Mouse (Mus musculus) intestine, embryonic 14.5 days (tissue): ENCODE measurements around the gene Sorbs2. TPM values are rescaled to one million over a fixed set of nuclear protein-coding genes. Genes with fewer than 3 reads are reported as not detected.
A peak's percentile ranks its signal among the peaks of the same experiment; 100 is the strongest.

ENCODE experiments used
- ATAC-seq: fragments of 200-750 bp; cut with Nextera tagmentation; replicated peaks from 2 replicates; pipeline ENCODE4 v1.8.0; 2017; ENCODE audit warnings: low read depth, moderate number of reproducible peaks, moderate TSS enrichment, moderate library complexity; ENCODE audit not compliant: low FRiP score, low TSS enrichment
- DNase-seq: peaks from one replicate; pipeline ENCODE4 v3.0.0-alpha.2; 2018; ENCODE audit warnings: low spot score
- H3K27ac ChIP-seq: fragments of 300-500 bp; sonication (generic); 2 replicates; pipeline ENCODE4 v1.5.1; 2014; ENCODE audit warnings: low read depth, mild to moderate bottlenecking, control low read depth
- H3K27me3 ChIP-seq: fragments of 300-500 bp; sonication (generic); replicated peaks from 2 replicates; pipeline ENCODE4 v1.6.1; 2014; ENCODE audit warnings: low read length, control low read depth; ENCODE audit not compliant: control insufficient read depth, insufficient read depth
- H3K36me3 ChIP-seq: fragments of 300-500 bp; sonication (generic); 2 replicates; pipeline ENCODE4 v1.6.1; 2014; ENCODE audit warnings: low read length, control low read depth; ENCODE audit not compliant: control insufficient read depth, insufficient read depth
- H3K4me1 ChIP-seq: fragments of 300-500 bp; sonication (generic); replicated peaks from 2 replicates; pipeline ENCODE4 v1.6.1; 2014; ENCODE audit warnings: low read length, control low read depth, mixed read lengths; ENCODE audit not compliant: control insufficient read depth, insufficient read depth
- H3K4me2 ChIP-seq: fragments of 300-500 bp; sonication (generic); 2 replicates; pipeline ENCODE4 v1.6.1; 2014; ENCODE audit warnings: low read length
- H3K4me3 ChIP-seq: fragments of 300-500 bp; sonication (generic); 2 replicates; pipeline ENCODE4 v1.5.1; 2014; ENCODE audit warnings: low read depth, low read length, control low read depth, mixed read lengths
- H3K9ac ChIP-seq: fragments of 300-500 bp; sonication (generic); 2 replicates; pipeline ENCODE4 v1.6.1; 2014; ENCODE audit warnings: mild to moderate bottlenecking, low read length
- H3K9me3 ChIP-seq: fragments of 300-500 bp; sonication (generic); 2 replicates; pipeline ENCODE4 v1.6.1; 2016; ENCODE audit warnings: low read length, control low read depth; ENCODE audit not compliant: control insufficient read depth
- WGBS: fragments of 180-500 bp; shearing (Covaris S2); extraction: QIAGEN DNeasy Blood & Tissue Kit; methylation state at CpG from one replicate; pipeline ENCODE4 v1.1.7; 2014; 5-methylcytosine and 5-hydroxymethylcytosine counted together
- polyA plus RNA-seq: library from polyadenylated mRNA; unstranded; fragments of >200 nt; fragmentation: Nextera tagmentation; extraction: Ambion mirVana; gene quantifications from 2 replicates; pipeline ENCODE4 v1.2.1, GENCODE M21; 2014

Sorbs2 gene
- polyA plus RNA-seq, 1 experiment from 2014 or later: 31.4 TPM

DNA sequence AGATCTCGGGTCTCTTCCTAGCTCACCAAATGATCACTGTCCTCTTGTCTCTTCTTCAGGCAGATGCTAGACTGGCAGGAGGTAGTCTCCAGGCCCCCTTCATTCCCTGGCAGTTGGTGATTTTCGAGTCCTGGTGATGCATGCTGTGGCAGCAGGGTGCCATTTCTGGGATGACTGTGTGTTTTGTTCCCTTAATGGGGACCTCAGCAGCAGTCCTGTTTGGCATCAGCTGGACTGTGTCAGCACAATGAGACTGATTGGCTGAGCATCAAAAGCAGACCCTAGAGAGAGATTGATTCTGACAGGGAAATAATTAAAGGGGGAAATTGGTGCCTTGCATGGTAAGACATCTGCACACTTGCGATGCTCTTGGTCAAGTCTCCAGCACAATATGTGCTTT, 50.3 kb downstream of the Sorbs2 start:
- Histone ChIP-seq H3K36me3 (no peaks in the 10 kb centered on the region), H3K4me1 (no peaks in the 10 kb centered on the region), H3K9me3 (no peaks in the 10 kb centered on the region), H3K4me3 (no peak overlapping the region), H3K27me3 (no peaks in the 10 kb centered on the region), H3K9ac (no peak overlapping the region), H3K27ac (no peak overlapping the region), H3K4me2 (no peak overlapping the region)
- no peak for DNase-seq
- no peak for ATAC-seq
- 77% methylated on average over 3 of the region's 3 CpGs for WGBS

DNA sequence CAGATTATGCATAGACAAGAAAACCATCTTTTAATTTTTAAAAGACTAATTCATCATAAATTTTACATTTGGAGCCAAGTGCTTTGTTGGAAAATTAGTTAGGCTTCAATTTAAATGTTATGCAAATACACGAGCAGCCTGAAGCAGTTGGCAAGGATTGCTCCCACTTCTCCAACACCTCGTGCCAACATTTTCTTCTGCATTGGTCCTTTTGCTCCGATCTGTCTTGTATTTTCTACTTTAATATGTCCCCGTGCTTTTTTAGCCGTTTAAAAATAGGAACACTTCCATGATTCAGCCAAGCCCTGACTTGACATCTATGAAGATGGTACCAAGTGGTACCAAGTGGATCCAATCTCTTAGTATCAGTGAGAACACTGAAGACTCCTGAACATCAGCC, 50.8 kb downstream of the Sorbs2 start:
- Histone ChIP-seq H3K4me2 (no peak overlapping the region), H3K4me1 (no peaks in the 10 kb centered on the region), H3K27ac (no peak overlapping the region), H3K4me3 (no peak overlapping the region), H3K27me3 (no peaks in the 10 kb centered on the region), H3K9me3 (no peaks in the 10 kb centered on the region), H3K9ac (no peak overlapping the region), H3K36me3 (no peaks in the 10 kb centered on the region)
- DNase-seq (no peak), ATAC-seq (no peak)
- WGBS: 92% methylated on average over 5 of the region's 5 CpGs

DNA sequence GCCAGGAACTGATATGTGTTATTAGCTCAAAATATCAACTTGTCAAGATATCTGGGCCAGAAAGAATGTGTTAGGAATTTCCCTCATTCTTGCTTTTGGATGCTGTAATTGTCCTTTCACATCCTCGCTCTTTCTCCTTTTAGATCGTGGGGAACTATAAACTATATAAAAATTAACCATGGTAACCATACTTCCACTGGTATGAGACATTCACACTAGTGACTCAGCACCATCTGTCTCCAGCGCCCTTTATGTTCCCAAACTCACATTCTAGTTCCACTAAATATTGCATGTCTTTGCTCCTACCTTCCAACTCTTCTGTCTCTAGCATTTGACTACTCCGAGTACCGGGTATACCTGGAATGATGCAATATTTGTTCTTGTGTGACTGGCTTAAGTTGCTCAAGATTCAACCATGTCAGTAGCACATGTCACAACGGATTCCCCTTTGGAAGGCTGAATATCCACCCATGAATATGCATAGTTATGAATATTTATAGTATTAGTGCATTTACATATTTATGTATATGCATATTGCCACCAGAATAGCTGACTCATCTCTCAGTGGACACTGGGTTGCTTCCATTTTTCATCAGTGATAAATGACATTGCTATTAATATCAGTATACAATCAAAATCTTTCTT, 51.7 kb downstream of the Sorbs2 start:
- no peak overlapping the region for H3K27ac ChIP-seq
- WGBS: 90% methylated on average over 6 of the region's 6 CpGs

DNA sequence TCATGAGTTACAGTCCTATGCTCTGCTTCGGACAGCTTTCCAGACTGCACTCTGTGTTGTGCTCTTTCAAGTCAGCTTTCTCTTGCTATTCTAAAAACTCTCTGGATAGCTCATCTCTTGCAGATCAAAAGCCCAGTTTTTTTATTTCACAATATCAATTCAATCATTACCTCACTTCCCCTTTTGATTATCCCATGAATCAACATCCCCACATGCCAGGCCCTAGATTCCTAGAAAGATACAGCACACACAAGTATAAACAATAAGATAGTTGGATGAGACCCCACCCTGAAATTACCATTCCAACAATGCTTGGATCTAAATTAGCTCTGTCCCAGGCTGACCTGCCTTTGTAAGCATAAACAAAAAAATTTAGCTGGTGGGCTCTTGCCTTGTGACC, 57.6 kb downstream of the Sorbs2 start:
- no peak overlapping the region for H3K9ac ChIP-seq
- H3K4me3 ChIP-seq: no peak overlapping the region
- H3K27me3 ChIP-seq: no peaks in the 10 kb centered on the region
- H3K4me1 ChIP-seq: no peaks in the 10 kb centered on the region
- no peak overlapping the region for H3K27ac ChIP-seq
- H3K9me3 ChIP-seq: no peaks in the 10 kb centered on the region
- no peaks in the 10 kb centered on the region for H3K36me3 ChIP-seq
- H3K4me2 ChIP-seq: no peak overlapping the region
- ATAC-seq (no peak), DNase-seq (no peak)
- WGBS: 96% methylated on average over 1 of the region's 1 CpGs

More for the DNA sequence above, 51.7 kb downstream of the Sorbs2 start:
- ATAC-seq: no peak
- Histone ChIP-seq H3K27me3 (no peaks in the 10 kb centered on the region), H3K4me3 (no peak overlapping the region), H3K4me2 (no peak overlapping the region), H3K9me3 (no peaks in the 10 kb centered on the region), H3K36me3 (no peaks in the 10 kb centered on the region), H3K4me1 (no peaks in the 10 kb centered on the region), H3K9ac (no peak overlapping the region)
- no peak for DNase-seq

DNA sequence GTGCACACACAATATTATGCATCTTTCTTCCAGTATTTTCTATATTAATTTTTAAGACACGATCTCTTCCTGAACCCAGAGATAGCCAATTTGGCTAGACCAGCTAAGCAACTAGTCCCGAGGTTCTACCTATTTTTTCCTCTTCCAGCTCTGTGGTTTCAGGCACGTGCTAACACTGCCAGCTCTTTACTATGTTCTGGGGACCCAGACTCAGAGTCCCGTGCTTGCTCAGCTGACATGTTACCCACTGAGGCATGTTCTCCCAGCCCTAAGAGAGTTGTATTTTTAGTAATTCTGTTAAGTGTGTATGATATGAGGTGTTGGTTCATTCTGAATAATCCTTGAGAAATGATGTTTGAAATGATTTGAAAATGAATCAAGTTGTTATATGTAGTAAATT, 62.5 kb downstream of the Sorbs2 start:
- no peak overlapping the region for H3K27ac ChIP-seq
- H3K36me3 ChIP-seq: no peaks in the 10 kb centered on the region
- H3K9ac ChIP-seq: no peak overlapping the region
- WGBS: 86% methylated on average over 4 of the region's 4 CpGs
- ATAC-seq: no peak
- H3K9me3 ChIP-seq: no peaks in the 10 kb centered on the region
- H3K4me2 ChIP-seq: no peak overlapping the region
- H3K27me3 ChIP-seq: no peaks in the 10 kb centered on the region
- no peak for DNase-seq
- H3K4me1 ChIP-seq: no peaks in the 10 kb centered on the region
- no peak overlapping the region for H3K4me3 ChIP-seq

DNA sequence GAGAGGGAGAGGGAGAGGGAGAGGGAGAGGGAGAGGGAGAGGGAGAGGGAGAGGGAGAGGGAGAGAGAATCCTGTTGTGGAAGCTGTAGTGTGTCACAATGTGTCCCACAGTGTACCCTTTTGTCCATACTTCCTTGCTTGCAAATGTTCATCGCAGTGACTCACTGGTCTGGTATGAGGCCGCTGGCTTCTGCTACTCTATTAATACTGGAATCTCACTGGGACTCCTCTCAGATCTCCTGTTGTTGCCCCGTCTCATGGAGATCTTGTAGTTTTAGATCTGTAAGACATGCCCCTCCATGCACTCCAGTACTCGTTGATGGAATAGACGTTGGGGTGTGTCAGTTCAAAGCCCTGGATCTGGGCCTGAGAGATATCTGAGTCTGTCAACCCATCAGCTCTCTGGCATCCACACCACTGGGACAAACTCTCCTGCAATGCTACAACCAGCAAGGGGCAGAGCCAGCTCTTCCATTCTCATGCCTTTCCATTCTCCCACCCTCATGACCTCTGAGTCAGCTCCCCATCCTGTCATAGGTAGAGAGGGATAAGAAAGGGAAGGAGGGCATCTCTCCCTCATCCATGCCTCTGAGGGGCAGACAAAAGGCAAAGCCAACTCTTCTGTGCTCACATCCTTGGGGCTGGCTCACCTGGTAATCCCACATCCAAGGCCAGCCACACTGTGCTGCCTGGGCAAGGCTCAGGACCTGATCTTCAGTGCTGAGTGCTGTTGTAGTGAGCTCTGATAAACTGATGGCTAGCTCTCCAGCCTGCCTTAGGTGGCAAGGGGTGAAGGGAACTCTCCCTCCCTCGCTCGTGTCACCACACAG, 72.3 kb downstream of the Sorbs2 start:
- 67% methylated on average over 7 of the region's 7 CpGs for WGBS
- no peaks in the 10 kb centered on the region for H3K4me1 ChIP-seq
- ATAC-seq: no peak

DNA sequence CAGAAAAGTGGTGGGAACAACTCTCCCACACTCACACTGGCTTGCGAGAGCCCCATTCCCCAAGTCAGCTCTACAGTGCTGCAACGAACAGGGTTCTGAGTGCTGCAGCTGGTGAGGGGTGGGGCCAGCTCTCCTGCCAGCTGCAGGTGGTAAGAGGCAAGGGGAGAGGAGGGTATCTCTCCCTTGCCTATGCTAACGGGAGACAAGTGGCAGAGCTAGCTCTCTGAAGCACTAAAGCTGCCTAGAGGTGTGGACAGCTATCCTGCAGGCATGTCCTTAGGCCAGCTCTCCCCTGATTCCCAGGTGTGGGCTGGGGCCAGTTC, 72.9 kb downstream of the Sorbs2 start:
- Histone ChIP-seq H3K9ac (no peak overlapping the region), H3K4me3 (no peak overlapping the region), H3K27me3 (no peaks in the 10 kb centered on the region), H3K4me1 (0 out of 2 replicates have a peak, but pooled peaks cover 2% of the 10 kb centered on the region), H3K9me3 (no peaks in the 10 kb centered on the region), H3K4me2 (no peak overlapping the region), H3K36me3 (no peaks in the 10 kb centered on the region), H3K27ac (no peak overlapping the region)
- ATAC-seq (no peak), DNase-seq (no peak)
- WGBS: 42% methylated on average over 3 of the region's 3 CpGs

More for the DNA sequence above, 72.3 kb downstream of the Sorbs2 start:
- no peak overlapping the region for H3K27ac ChIP-seq
- no peak for DNase-seq
- no peaks in the 10 kb centered on the region for H3K27me3 ChIP-seq
- H3K9me3 ChIP-seq: no peaks in the 10 kb centered on the region
- no peak overlapping the region for H3K9ac ChIP-seq
- H3K4me2 ChIP-seq: no peak overlapping the region
- no peaks in the 10 kb centered on the region for H3K36me3 ChIP-seq
- no peak overlapping the region for H3K4me3 ChIP-seq

DNA sequence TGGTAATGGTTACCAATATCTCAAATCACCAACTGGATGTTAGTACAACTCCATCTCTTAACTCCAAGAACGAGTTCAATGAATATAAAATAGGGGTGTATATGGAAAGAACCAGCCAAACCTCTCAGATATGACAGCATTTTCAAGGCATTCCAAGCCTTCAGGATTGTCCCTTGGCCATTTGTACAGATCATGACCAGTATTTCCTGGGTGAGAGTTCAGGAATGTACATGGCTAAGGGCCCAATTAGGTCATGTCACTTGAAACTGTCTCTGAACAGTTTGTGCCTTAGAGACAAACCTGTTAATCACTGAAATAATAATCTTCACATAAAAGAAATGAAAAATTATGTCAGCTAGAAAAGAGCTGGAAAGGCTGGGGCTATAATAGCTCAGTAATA, 76.3 kb downstream of the Sorbs2 start:
- H3K9me3 ChIP-seq: no peaks in the 10 kb centered on the region
- H3K4me1 ChIP-seq: peaks cover 2% of the 10 kb centered on the region; the same call in 1 of the 2 replicates
- WGBS: 90% methylated on average over 1 of the region's 1 CpGs
- H3K9ac ChIP-seq: no peak overlapping the region
- no peaks in the 10 kb centered on the region for H3K36me3 ChIP-seq
- no peak overlapping the region for H3K4me3 ChIP-seq
- DNase-seq: no peak
- H3K27ac ChIP-seq: peak overlapping the region; percentile 51; the same call in 1 of the 2 replicates
- no peak for ATAC-seq
- H3K27me3 ChIP-seq: no peaks in the 10 kb centered on the region
- H3K4me2 ChIP-seq: no peak overlapping the region
